Mouse (Mus musculus): ENCODE data around the gene Zfp78.

Gene Zfp78

GRCm38 (mm10) chr7:6363047-6363488 is at the start of gene Zfp78:
Gene Zfp78 (plus strand): TSS chr7:6363280.
- in situ Hi-C loops (cut with MboI, MseI): loop anchor here (5.0 to 25.0 kb wide), 3 partner anchors 374 to 924 kb away; partner anchors contain the start of genes Gm45844, Peg3 and Usp29

GRCm38 (mm10) chr7:6330458-6331232 is 32.4 kb upstream of the Zfp78 start:
- in situ Hi-C loops (cut with MboI, MseI): loop anchor here (5.0 kb wide), 1 partner anchor 42 kb away; no protein-coding TSS in a partner anchor

GRCm38 (mm10) chr7:6331233-6331956 is 31.7 kb upstream of the Zfp78 start, which contains the start of gene Zfp583:
Gene Zfp583 (minus strand): TSS chr7:6331285.
- in situ Hi-C loops (cut with MboI, MseI): loop anchor here (5.0 kb wide), 1 partner anchor 41 kb away; no protein-coding TSS in a partner anchor

GRCm38 (mm10) chr7:6339865-6340264 is 23.2 kb upstream of the Zfp78 start:
- in situ Hi-C loops (cut with MboI, MseI): no loop called here

- in situ Hi-C loops (cut with MboI, MseI): no loop called here
These were observed 19.5 kb upstream of the Zfp78 start, which contains the start of gene Gm3854 for GRCm38 (mm10) chr7:6343501-6344071. Gene Gm3854 (plus strand): TSS chr7:6343759.

- in situ Hi-C loops (cut with MboI, MseI): no loop called here
These were observed 19.0 kb upstream of the Zfp78 start for GRCm38 (mm10) chr7:6344124-6344523.

- in situ Hi-C loops (cut with MboI, MseI): loop anchor here (5.0 to 25.0 kb wide), 4 partner anchors 74 to 929 kb away; partner anchors contain the start of genes Gm45844, Peg3 and Usp29
These were observed 5.0 kb upstream of the Zfp78 start for GRCm38 (mm10) chr7:6358121-6358520.

- in situ Hi-C loops (cut with MboI, MseI): loop anchor here (5.0 to 25.0 kb wide), 4 partner anchors 73 to 928 kb away; partner anchors contain the start of genes Gm45844, Peg3 and Usp29
These were observed 4.0 kb upstream of the Zfp78 start for GRCm38 (mm10) chr7:6358937-6359590.

GRCm38 (mm10) chr7:6360477-6361060 is 2.5 kb upstream of the Zfp78 start:
- in situ Hi-C loops (cut with MboI, MseI): loop anchor here (5.0 to 25.0 kb wide), 3 partner anchors 377 to 927 kb away; partner anchors contain the start of genes Gm45844, Peg3 and Usp29

- in situ Hi-C loops (cut with MboI, MseI): loop anchor here (5.0 to 25.0 kb wide), 3 partner anchors 376 to 926 kb away; partner anchors contain the start of genes Gm45844, Peg3 and Usp29
These were observed 1.3 kb upstream of the Zfp78 start for GRCm38 (mm10) chr7:6361756-6362155.

- in situ Hi-C loops (cut with MboI, MseI): loop anchor here (5.0 to 25.0 kb wide), 3 partner anchors 375 to 925 kb away; partner anchors contain the start of genes Gm45844, Peg3 and Usp29
These were observed 623 bp upstream of the Zfp78 start for GRCm38 (mm10) chr7:6362268-6363046.

GRCm38 (mm10) chr7:6364761-6365160 is 1.7 kb downstream of the Zfp78 start:
- in situ Hi-C loops (cut with MboI, MseI): loop anchor here (5.0 to 25.0 kb wide), 3 partner anchors 373 to 923 kb away; partner anchors contain the start of genes Gm45844, Peg3 and Usp29

- in situ Hi-C loops (cut with MboI, MseI): loop anchor here (25.0 kb wide), 2 partner anchors 370 to 920 kb away; partner anchors contain the start of genes Gm45844, Peg3 and Usp29
These were observed 4.1 kb downstream of the Zfp78 start for GRCm38 (mm10) chr7:6367185-6367584.

- in situ Hi-C loops (cut with MboI, MseI): loop anchor here (25.0 kb wide), 2 partner anchors 369 to 919 kb away; partner anchors contain the start of genes Gm45844, Peg3 and Usp29
These were observed 5.1 kb downstream of the Zfp78 start for GRCm38 (mm10) chr7:6368146-6368545.

GRCm38 (mm10) chr7:6369460-6369859 is 6.4 kb downstream of the Zfp78 start:
- in situ Hi-C loops (cut with MboI, MseI): loop anchor here (25.0 kb wide), 2 partner anchors 368 to 918 kb away; partner anchors contain the start of genes Gm45844, Peg3 and Usp29

- in situ Hi-C loops (cut with MboI, MseI): loop anchor here (5.0 to 25.0 kb wide), 3 partner anchors 41 to 914 kb away; partner anchors contain the start of genes Gm45844, Peg3, Usp29 and Zfp583
These were observed 9.9 kb downstream of the Zfp78 start for GRCm38 (mm10) chr7:6372993-6373392.

- in situ Hi-C loops (cut with MboI, MseI): loop anchor here (25.0 kb wide), 1 partner anchor 1291 kb away; the partner anchor contains the start of gene Epn1
These were observed 15.4 kb downstream of the Zfp78 start for GRCm38 (mm10) chr7:6378441-6378840.

- in situ Hi-C loops (cut with MboI, MseI): loop anchor here (25.0 kb wide), 1 partner anchor 1294 kb away; the partner anchor contains the start of gene Epn1
These were observed 18.4 kb downstream of the Zfp78 start for GRCm38 (mm10) chr7:6381431-6381830.

- in situ Hi-C loops (cut with MboI, MseI): loop anchor here (25.0 kb wide), 1 partner anchor 1296 kb away; the partner anchor contains the start of gene Epn1
These were observed 20.0 kb downstream of the Zfp78 start, which contains the start of gene Zfp28 for GRCm38 (mm10) chr7:6383044-6383455. Gene Zfp28 (plus strand): TSS chr7:6383295.
